Mouse (Mus musculus) CH12.LX (cell line): ENCODE data around the gene Acyp2. TPM values are rescaled to one million over a fixed set of nuclear protein-coding genes. Genes with fewer than 3 reads are reported as not detected.

ENCODE experiments used
- DNase-seq: peaks from one replicate; pipeline ENCODE4 v3.0.0-alpha.2; 2013; ENCODE audit errors: extremely low read depth
- H3K27ac ChIP-seq: 2 replicates; pipeline ENCODE4 v1.5.1; 2012; ENCODE audit warnings: low read depth, mild to moderate bottlenecking, control low read depth, moderate library complexity; ENCODE audit not compliant: insufficient read depth
- H3K27me3 ChIP-seq: replicated peaks from 2 replicates; pipeline ENCODE3; 2012; ENCODE audit warnings: inconsistent platforms
- H3K36me3 ChIP-seq, 2 experiments: replicated peaks in 1 of 2; 2 replicates each; pipeline versions ENCODE3 to v1.6.1; 2012; ENCODE audit warnings: inconsistent platforms in 1 of 2, low read length in 1 of 2, mild to moderate bottlenecking in 1 of 2, mixed read lengths in 1 of 2, moderate library complexity in 1 of 2; ENCODE audit not compliant: control insufficient read depth in 1 of 2, insufficient read depth in 1 of 2
- H3K4me1 ChIP-seq, 2 experiments: 2 replicates each; pipeline ENCODE4 v1.6.1; 2012; ENCODE audit warnings: inconsistent platforms in 1 of 2, moderate library complexity in 1 of 2; ENCODE audit not compliant: insufficient read depth in 2 of 2, control insufficient read depth in 1 of 2
- H3K4me2 ChIP-seq: 2 replicates; pipeline ENCODE4 v1.6.1; 2012; ENCODE audit warnings: low read depth, mild to moderate bottlenecking, control low read depth; ENCODE audit not compliant: poor library complexity, insufficient read depth, severe bottlenecking
- H3K4me3 ChIP-seq, 3 experiments: fragments of 150-350 bp in 1 of 3; sonication (generic) in 1 of 3; replicated peaks in 1 of 3; 2 replicates each; pipeline versions ENCODE3 to v1.5.1; 2011 to 2012; ENCODE audit warnings: low read depth in 2 of 3, low read length in 2 of 3, mild to moderate bottlenecking in 2 of 3, moderate library complexity in 2 of 3, control low read depth in 1 of 3, improper control_type of control experiment in 1 of 3, inconsistent platforms in 1 of 3, mixed read lengths in 1 of 3; ENCODE audit not compliant: poor library complexity in 1 of 3
- H3K79me2 ChIP-seq: replicated peaks from 2 replicates; pipeline ENCODE4 v1.6.1; 2012; ENCODE audit warnings: mild to moderate bottlenecking, moderate library complexity; ENCODE audit not compliant: control insufficient read depth, poor library complexity, insufficient read depth, severe bottlenecking; ENCODE audit errors: extremely low read depth
- H3K9ac ChIP-seq: 2 replicates; pipeline ENCODE4 v1.6.1; 2012; ENCODE audit warnings: low read depth, mild to moderate bottlenecking, control low read depth, moderate library complexity; ENCODE audit not compliant: insufficient read depth
- H3K9me3 ChIP-seq: replicated peaks from 2 replicates; pipeline ENCODE3; 2012; ENCODE audit warnings: low read length, inconsistent platforms, mixed read lengths
- CHD2 ChIP-seq: IDR thresholded peaks from 2 replicates; pipeline ENCODE4 v1.6.1; 2011; ENCODE audit warnings: low read length, improper control_type of control experiment
- CTCF ChIP-seq, 2 experiments: IDR thresholded peaks in 1 of 2; conservative IDR thresholded peaks in 1 of 2; 2 replicates each; pipeline ENCODE4 v1.5.1; 2011 to 2012; ENCODE audit warnings: low read depth in 2 of 2, low read length in 2 of 2, improper control_type of control experiment in 1 of 2, inconsistent platforms in 1 of 2, mild to moderate bottlenecking in 1 of 2, moderate library complexity in 1 of 2
- ETS1 ChIP-seq: conservative IDR thresholded peaks from 2 replicates; pipeline ENCODE4 v1.6.1; 2012; ENCODE audit warnings: low read depth, mild to moderate bottlenecking, inconsistent platforms, low read length, improper control_type of control experiment, moderate library complexity
- GABPA ChIP-seq: IDR thresholded peaks from 2 replicates; pipeline ENCODE4 v1.6.1; 2012; ENCODE audit warnings: low read depth, low read length, improper control_type of control experiment, inconsistent platforms; ENCODE audit not compliant: insufficient replicate concordance
- IRF4 ChIP-seq: IDR thresholded peaks from 2 replicates; pipeline ENCODE4 v1.6.1; 2014; ENCODE audit warnings: low read depth, mild to moderate bottlenecking, inconsistent platforms, low read length, improper control_type of control experiment
- JUN ChIP-seq: IDR thresholded peaks from 2 replicates; pipeline ENCODE4 v1.6.1; 2011; ENCODE audit warnings: low read depth, mild to moderate bottlenecking, low read length, improper control_type of control experiment, moderate library complexity; ENCODE audit not compliant: insufficient read depth
- KAT2A ChIP-seq: IDR thresholded peaks from 2 replicates; pipeline ENCODE4 v1.6.1; 2012; ENCODE audit warnings: low read length, improper control_type of control experiment, inconsistent platforms; ENCODE audit not compliant: insufficient replicate concordance
- MAFK ChIP-seq: IDR thresholded peaks from 2 replicates; pipeline ENCODE4 v1.6.1; 2011; ENCODE audit warnings: low read length, improper control_type of control experiment; ENCODE audit not compliant: insufficient replicate concordance
- MEF2A ChIP-seq: IDR thresholded peaks from 2 replicates; pipeline ENCODE4 v1.6.1; 2014; ENCODE audit warnings: low read depth, mild to moderate bottlenecking, inconsistent platforms, low read length, improper control_type of control experiment, borderline replicate concordance
- MXI1 ChIP-seq: IDR thresholded peaks from 2 replicates; pipeline ENCODE4 v1.6.1; 2011; ENCODE audit warnings: mild to moderate bottlenecking, low read depth, low read length, improper control_type of control experiment
- POLR2A ChIP-seq: IDR thresholded peaks from 2 replicates; pipeline ENCODE4 v1.6.1; 2011; ENCODE audit warnings: low read depth, mild to moderate bottlenecking, improper control_type of control experiment, low read length
- RAD21 ChIP-seq: IDR thresholded peaks from 2 replicates; pipeline ENCODE4 v1.6.1; 2011; ENCODE audit warnings: low read depth, mild to moderate bottlenecking, low read length, improper control_type of control experiment, moderate library complexity
- SIN3A ChIP-seq: IDR thresholded peaks from 2 replicates; pipeline ENCODE4 v1.6.1; 2012; ENCODE audit warnings: low read length, improper control_type of control experiment, inconsistent platforms
- SMC3 ChIP-seq: IDR thresholded peaks from 2 replicates; pipeline ENCODE4 v1.6.1; 2011; ENCODE audit warnings: low read depth, low read length, improper control_type of control experiment
- TBP ChIP-seq: conservative IDR thresholded peaks from 2 replicates; pipeline ENCODE4 v1.6.1; 2011; ENCODE audit warnings: low read depth, low read length, improper control_type of control experiment
- TCF12 ChIP-seq: IDR thresholded peaks from 2 replicates; pipeline ENCODE4 v1.6.1; 2014; ENCODE audit warnings: low read depth, mild to moderate bottlenecking, inconsistent platforms, low read length, improper control_type of control experiment
- UBTF ChIP-seq: IDR thresholded peaks from 2 replicates; pipeline ENCODE4 v1.6.1; 2012; ENCODE audit warnings: low read depth, mild to moderate bottlenecking, inconsistent platforms, low read length, improper control_type of control experiment, moderate library complexity
- ZC3H11A ChIP-seq: IDR thresholded peaks from 2 replicates; pipeline ENCODE4 v1.6.1; 2012; ENCODE audit warnings: low read depth, mild to moderate bottlenecking, inconsistent platforms, low read length, improper control_type of control experiment
- ZNF384 ChIP-seq: IDR thresholded peaks from 2 replicates; pipeline ENCODE4 v1.6.1; 2012; ENCODE audit warnings: low read depth, low read length, improper control_type of control experiment, inconsistent platforms
- dilution Hi-C: fragments of 300-500 bp; cut with MboI; formaldehyde crosslinking; loops from 2 replicates; pipeline ENCODE4 v1.14.3; 2020; ENCODE audit warnings: low sequenced_read_pairs; ENCODE audit not compliant: extremely low pct_unique_long_range_greater_than_20kb, extremely low pct_ligation_motif_present
- in situ Hi-C: fragments of 300-500 bp; cut with MboI; formaldehyde crosslinking; loops from 3 replicates; pipeline ENCODE4 v1.14.3; 2019; ENCODE audit warnings: low sequenced_read_pairs, low pct_ligation_motif_present, low pct_unique_long_range_greater_than_20kb, mixed read lengths
- polyA plus RNA-seq: library from polyadenylated mRNA; unstranded; fragments of >175 nt; gene quantifications from 2 replicates; pipeline ENCODE4 v1.2.1, GENCODE M21; 2012; ENCODE audit warnings: low read depth; ENCODE audit not compliant: insufficient read length
- total RNA-seq, 2 experiments: library from RNA; depleted of rRNA; stranded (reverse); fragments of 300-350 nt in 1 of 2; fragments of >200 nt in 1 of 2; gene quantifications; 2 replicates each; pipeline ENCODE4 v1.2.3; 2012 to 2014

The Acyp2 gene
- 0.17 and 0.46 TPM in 2 replicates for total RNA-seq (2012; rRNA removed)
- 3.1 and 4.6 TPM in 2 replicates for total RNA-seq (2014; rRNA removed)
- polyA plus RNA-seq = 1.6 and 1.7 TPM in 2 replicates

GRCm38 (mm10) chr11:30649001-30649637 lies at the start of gene Acyp2:
Acyp2 (minus strand) TSS chr11:30649587.
- Histone ChIP-seq H3K9ac (no peak within 1 kb of the TSS), H3K4me2 (no peak within 1 kb of the TSS), H3K36me3 (no peaks in the 10 kb centered on the region), H3K4me3 (peak within 1 kb of the TSS; percentile 9 to 52 (median 21)), H3K27ac (no peak within 1 kb of the TSS), H3K27me3 (no peaks in the 10 kb centered on the region), H3K9me3 (peaks cover 2% of the 10 kb centered on the region), H3K79me2 (no peaks in the 10 kb centered on the region), H3K4me1 (no peaks in the 10 kb centered on the region)
- dilution Hi-C loops = no loop called here
- TF ChIP-seq POLR2A = peak; percentile 33; the same call in 1 of the 2 replicates
- no peak for TF ChIP-seq TBP
- no peak for TF ChIP-seq MEF2A
- TF ChIP-seq MAFK = no peak
- TF ChIP-seq ETS1 = peak; percentile 16; the same call in 1 of the 2 replicates
- no peak for TF ChIP-seq KAT2A
- in situ Hi-C loops = no loop called here
- peak; percentile 62 for DNase-seq

DNA sequence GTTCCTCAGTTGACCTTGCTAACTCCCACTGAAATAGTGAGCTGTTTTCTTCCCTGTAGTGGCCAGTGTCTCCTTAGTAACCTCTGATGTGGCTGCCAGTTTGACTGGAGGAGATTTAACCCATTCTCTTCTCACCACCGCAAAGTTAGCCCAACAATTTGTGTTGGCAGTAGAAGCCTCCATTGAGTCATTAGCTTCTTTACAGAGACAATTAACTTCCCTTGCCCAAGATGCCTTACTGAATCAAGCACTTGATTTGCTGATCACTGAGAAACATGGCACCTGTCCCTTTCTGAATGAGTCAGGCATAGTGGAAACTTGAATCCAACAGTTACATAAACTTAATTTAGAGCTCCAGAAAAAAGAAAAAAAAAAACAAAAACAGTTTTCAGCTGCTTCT lies 40.0 kb upstream of the Acyp2 start:
- Histone ChIP-seq H3K9ac (no peak overlapping the region), H3K4me3 (no peak overlapping the region), H3K36me3 (no peaks in the 10 kb centered on the region), H3K4me2 (no peak overlapping the region), H3K27me3 (no peaks in the 10 kb centered on the region), H3K9me3 (no peaks in the 10 kb centered on the region), H3K27ac (no peak overlapping the region), H3K4me1 (no peaks in the 10 kb centered on the region), H3K79me2 (no peaks in the 10 kb centered on the region)
- in situ Hi-C loops (loop anchor here (25.0 kb wide), 1 partner anchor 923 kb away; no protein-coding TSS in a partner anchor), dilution Hi-C loops (no loop called here)
- 0 out of 2 replicates have a peak, but pooled peaks have one; percentile 11 for TF ChIP-seq ZNF384
- TF ChIP-seq UBTF = no peak
- peak; percentile 6 for DNase-seq

DNA sequence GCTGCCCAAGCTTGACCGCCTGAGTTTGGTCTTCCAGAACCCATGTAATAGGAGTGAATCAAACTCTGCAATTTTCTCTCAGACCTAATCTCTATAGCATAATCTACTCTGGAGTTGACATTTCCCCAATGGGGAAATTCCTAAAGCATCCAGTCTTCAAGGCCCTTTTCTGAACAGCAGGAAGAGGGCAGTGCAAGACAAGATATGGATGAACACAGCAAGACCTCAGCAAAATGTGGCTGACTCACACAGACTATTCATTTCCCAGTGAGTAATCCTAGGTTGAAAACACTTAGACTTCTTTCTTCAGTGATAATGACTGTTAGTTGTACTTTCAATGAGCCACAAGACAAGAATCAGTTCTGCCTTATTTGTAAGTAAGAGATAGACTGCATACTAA lies 26.7 kb upstream of the Acyp2 start:
- no peaks in the 10 kb centered on the region for H3K9me3 ChIP-seq
- no peak overlapping the region for H3K9ac ChIP-seq
- TF ChIP-seq SMC3 (peak; percentile 74), CHD2 (no peak), GABPA (no peak), JUN (no peak), TCF12 (no peak), RAD21 (peak; percentile 82), MXI1 (no peak), ZNF384 (no peak), ZC3H11A (peak; percentile 40), MEF2A (no peak), SIN3A (no peak), CTCF (conservative IDR thresholded peaks at IDR 0.05 in 1 of 2, IDR thresholded peaks at IDR 0.05 in 1 of 2; ENCODE audit: low read depth in 2 of 2, low read length in 2 of 2) (peak; percentile 21 to 71; a peak in 3 of 4 replicates), IRF4 (no peak)
- TF ChIP-seq, all 38 proteins: peak for 4
- peak; percentile 40 for DNase-seq
- Histone ChIP-seq H3K4me2 (no peak overlapping the region), H3K36me3 (no peaks in the 10 kb centered on the region), H3K4me3 (no peak overlapping the region), H3K27me3 (no peaks in the 10 kb centered on the region), H3K79me2 (no peaks in the 10 kb centered on the region), H3K27ac (no peak overlapping the region), H3K4me1 (no peaks in the 10 kb centered on the region)
- in situ Hi-C loops = loop anchor here (25.0 kb wide), 1 partner anchor 936 kb away; no protein-coding TSS in a partner anchor
- dilution Hi-C loops = no loop called here
